Mouse (Mus musculus) gastrocnemius, postnatal 14 days (tissue): ENCODE measurements around the gene Tmem125. TPM values are rescaled to one million over a fixed set of nuclear protein-coding genes. Genes with fewer than 3 reads are reported as not detected.
"Not testable (repeated sequence)": the region's sequence is repeated elsewhere in the genome, so short reads cannot be mapped to it uniquely, and the experiment has no call there.

Experiments used
- DNase-seq: peaks from one replicate; pipeline ENCODE4 v3.0.0; 2021; ENCODE audit warnings: mixed read lengths
- intact Hi-C: fragments of 180-260 bp; cut with DNase I; formaldehyde crosslinking; loops from one replicate; pipeline ENCODE4 v1.15.1; 2025; ENCODE audit warnings: low total_unique reads
- total RNA-seq, 2 experiments: library from RNA; stranded (reverse); gene quantifications; 2 replicates each; pipeline ENCODE4 v1.2.3; 2021

Gene Tmem125
- total RNA-seq, 2 experiments from 2014 or later: 0.12 TPM; not detected in 1

DNA sequence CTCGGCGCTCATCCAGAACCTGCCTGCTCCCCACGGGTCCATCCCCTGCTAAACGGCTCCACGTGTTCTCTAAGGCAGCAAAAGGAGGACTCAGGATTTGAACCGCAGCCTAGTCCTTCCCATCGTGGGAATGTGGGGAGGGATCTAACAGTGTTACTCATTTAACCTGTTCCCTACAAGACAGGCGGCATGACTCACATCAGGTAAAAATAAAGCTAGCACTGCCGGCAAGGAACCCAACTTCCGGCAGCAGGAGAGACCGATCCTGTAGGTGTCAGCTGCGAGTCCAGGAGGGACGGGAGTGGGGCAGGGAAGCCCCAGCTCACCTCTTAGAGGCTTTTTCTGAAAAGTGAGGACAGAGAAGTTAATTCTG is 700 bp downstream of the Tmem125 start:
- intact Hi-C loops: no loop called here

DNA sequence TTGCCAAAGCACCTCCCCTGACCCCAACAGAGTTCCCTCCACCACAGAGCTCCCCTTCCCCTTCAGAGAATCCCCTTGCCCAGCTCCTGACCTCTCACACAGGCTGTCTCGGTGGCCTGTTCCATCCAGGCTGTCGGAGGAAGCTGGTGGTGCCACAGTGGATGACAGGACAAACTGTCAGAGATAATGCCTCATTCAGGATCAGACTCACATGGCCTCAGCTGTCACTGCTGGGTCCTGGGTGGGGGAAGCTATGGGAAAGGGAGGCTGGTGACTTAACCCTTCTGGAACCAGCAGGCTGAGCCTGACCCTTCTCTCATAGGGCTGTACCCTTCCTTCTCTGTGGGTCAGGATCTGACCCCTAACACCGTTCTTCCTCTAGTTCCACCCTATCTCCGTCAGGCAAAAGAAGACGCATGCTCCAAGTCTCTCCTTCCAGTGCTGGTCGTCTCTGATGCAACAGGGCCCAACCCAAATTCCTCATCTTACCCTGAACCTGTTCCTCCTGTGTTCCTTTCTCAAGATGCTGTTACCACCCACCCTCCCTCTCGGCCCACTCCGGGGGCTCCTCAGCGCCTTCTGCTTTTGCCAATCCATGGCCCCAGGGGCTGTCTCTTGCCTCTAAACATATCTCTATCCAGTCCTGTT is 1.2 kb downstream of the Tmem125 start:
- intact Hi-C loops: no loop called here
- DNase-seq: no peak

More for the DNA sequence above, 700 bp downstream of the Tmem125 start:
- no peak for DNase-seq

DNA sequence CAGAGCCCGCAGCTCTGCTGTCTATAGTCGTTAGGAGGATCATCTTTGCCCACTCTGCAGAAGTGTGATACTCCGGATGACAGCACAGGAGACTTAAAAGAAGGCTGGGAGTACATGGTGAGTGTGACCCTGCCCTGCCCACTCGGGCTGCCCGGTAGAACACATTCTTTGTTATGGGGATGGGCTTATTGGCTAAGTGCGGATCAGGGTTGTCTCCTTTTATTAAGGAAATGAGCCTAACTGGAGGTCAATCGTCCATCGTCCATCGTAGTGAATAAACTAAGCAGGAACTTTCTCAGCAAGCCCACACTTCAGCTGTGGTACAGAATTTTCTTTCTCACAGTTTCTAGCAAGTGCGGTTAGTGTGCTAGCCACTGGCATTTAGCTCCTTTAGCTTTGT is 3.9 kb downstream of the Tmem125 start:
- intact Hi-C loops: no loop called here
- no peak for DNase-seq

DNA sequence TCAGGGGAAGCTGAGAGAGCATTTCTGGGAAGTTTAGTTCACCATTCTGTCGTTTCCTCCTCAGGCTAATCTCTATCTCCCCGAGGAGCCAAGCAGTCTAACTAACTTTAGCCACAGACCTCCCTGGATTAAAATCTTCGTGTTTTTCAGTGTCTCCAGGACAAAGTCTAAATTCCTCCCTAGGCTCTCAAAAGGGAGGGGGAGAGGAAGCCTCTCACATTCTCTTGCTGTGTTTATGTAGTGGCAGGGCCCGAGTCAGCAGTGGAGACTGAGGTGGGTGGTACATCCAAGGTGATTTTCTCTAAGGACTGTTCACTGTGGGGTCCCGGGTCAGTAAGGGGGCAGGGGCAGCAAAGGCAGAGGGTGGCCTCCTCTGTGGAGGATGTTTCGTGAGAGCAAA is 6.0 kb downstream of the Tmem125 start:
- DNase-seq: no peak
- intact Hi-C loops: no loop called here

DNA sequence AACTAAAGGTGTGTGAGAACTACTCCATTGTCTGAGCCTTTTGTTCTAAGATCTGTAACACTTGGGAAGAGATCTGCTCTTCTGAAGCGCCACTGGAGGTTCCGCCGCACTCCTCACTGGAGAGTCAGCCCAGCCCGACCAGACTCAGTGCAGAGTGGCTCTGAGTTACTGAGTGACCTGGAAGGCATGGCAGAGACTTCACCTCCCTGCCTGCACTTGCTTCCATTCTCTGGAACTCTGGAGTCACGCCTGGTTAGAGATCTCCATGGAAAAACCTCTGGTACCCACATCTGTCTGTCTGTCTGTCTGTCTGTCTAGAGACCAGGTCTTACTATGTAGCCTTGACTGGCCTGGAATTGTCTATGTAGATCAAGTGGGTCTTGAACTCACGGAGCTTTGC is 8.2 kb downstream of the Tmem125 start:
- intact Hi-C loops: no loop called here
- DNase-seq: no peak

DNA sequence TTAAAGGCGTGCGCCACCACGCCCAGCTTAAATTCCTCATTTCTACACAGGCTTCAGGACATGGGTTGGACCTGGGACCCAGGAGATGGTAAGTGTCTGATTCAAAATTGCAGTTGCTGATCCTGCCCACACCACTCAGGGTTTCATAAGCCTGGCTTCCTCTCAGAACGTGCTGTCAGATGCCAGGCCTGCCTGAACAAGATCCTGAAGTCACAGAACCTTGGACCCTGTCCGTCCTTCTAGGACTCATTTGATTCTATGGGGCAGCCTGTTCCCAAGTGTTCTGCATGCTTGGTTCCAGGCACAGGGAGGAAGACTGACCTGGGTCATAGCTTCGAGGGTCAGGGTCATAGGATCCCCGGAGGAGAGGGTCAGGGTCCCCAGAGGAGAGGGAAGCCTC is 10.2 kb downstream of the Tmem125 start:
- DNase-seq: no peak
- intact Hi-C loops: no loop called here

DNA sequence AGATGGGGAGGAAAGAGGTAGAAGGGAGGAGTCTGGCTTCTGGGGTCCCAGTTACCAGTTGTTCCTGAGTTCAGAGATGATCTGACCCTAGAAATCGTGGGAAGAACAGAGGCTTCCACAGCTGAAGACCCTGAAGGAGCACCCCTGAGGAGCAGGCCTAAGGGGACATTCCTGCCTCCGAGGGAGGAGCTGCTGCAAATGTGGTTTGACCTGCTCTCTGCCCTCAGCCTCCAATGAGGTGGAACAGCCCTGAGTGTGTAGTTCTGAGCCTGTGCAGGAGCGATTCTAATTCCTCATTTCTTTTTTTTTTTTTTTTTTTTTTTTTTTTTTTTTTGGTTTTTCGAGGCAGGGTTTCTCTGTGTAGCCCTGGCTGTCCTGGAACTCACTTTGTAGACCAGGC is 10.7 kb downstream of the Tmem125 start:
- intact Hi-C loops: no loop called here
- no peak for DNase-seq

DNA sequence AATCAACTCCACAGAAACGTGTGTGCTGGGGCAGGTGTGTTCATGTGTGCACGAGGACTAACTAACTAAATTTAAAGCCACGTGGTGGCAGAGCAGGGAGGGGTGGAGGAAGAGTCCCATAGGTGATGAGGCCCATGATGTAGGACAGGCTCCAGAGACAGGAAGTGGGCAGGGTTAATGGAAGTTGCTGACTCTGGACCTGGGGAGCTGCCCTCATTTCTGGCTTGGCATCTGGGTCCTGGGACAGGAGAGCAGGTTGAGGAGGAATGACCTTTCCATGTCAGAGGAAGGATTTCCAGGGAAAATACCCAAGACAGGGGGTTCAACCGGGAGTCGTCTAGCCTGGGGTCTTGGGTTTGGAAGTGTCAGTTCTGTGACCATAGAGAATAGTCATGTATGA is 11.2 kb downstream of the Tmem125 start:
- DNase-seq: no peak

DNA sequence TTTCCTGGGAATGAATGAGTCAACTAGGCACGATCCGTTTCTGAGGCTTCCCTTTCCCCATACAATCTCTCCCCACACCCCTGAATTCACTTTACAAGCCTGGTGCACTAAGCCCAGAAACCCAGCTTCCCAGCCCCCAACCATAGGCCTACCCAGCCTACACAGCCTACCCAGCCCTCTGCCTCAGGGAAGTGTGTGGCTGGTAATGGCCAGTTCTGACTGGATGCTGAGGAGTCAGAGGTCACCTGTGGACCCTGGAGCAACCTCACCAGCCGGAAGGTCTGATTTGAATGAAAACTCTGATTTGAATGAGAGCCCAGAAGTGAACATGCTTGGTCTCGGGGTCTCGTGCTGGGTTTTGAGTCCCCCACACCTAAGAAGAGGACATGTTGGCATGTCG is 16.1 kb downstream of the Tmem125 start:
- DNase-seq: no peak
- intact Hi-C loops: no loop called here

More for the DNA sequence above, 11.2 kb downstream of the Tmem125 start:
- intact Hi-C loops: no loop called here

DNA sequence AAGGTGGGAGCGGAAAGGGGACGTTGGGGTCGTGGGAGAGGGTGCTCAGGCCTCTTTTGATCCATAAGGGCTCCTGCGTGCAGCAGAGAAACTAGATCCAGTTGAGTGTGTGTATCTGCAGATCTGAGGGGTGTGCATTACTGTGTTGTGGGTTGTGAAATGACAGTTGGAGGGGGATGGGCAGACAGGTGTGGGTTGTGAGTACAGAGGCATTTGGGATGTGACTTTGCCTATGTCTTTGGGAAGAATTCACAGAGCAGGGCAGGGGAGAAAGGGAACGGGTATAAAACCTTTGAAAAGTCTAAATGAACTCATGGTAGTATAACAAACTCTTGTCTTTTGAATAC is 16.5 kb downstream of the Tmem125 start:
- DNase-seq: no peak
- intact Hi-C loops: no loop called here

DNA sequence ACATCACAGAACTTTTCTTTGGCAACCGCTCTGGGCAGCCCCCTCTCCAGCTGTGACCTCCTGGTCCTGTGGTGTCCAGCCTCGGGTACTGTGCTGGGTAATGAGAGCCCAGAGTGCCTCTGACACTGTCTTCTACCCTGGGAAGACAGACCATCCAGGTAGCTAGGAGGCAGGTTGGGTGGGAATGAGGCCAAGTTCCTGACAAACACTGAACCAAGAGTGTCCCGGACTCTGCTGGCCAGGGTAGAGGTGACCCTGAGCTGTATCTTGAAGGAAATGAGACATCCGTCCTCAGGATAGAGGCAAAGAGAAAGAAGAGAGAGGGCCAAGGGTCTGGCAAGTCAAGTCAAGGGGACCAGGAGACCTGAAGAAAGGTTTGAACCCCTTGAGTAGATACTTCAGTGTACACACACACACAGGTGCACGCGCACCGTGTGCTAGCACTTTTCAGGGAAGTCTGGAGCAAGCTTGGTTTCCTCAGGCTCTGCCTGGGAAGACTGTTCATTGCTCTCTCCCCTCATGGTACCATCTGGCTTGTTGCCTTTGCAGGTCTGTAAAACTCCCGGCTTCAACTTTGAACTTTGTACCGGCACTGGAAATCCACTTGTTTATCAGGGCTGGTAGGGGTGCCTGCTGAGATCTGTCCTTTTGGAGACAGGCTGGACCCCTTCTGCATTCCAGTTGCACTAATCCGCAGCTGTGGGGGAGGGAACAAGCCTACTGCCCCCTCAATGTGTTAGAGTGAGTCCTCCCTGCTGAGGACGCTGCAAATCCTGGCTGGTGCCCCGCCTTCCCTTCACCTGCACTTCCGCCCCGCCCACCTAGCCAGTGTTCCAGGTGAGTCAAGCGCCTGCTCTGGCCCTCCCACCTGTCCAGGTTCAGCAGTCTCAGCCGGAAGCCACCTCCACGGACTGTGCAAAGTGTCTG is 17.2 kb downstream of the Tmem125 start, which contains the start of gene 2610528J11Rik:
Gene 2610528J11Rik (plus strand): TSS at position 592 of the 927 bp plus-strand sequence.
- intact Hi-C loops: no loop called here
- no peak for DNase-seq

DNA sequence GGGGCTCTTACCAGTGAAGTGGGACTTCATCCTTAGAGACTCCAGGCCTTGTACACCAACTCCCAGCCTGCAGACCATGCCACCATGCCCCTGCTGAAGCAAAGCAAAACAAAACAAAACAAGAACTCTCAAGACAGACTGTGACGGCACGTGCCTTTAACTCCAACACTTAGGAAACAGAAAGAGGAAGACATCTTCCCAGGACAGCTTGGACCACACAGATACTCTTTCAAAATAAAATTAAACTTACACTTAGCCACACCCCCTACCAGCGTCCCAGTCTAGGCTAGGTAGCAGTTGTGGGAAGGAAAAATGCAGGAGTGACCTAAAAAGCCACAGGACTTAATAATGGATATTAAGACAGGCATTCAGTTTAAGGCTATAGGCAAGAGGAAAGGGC is 18.1 kb downstream of the Tmem125 start:
- intact Hi-C loops: no loop called here
- DNase-seq: no peak

DNA sequence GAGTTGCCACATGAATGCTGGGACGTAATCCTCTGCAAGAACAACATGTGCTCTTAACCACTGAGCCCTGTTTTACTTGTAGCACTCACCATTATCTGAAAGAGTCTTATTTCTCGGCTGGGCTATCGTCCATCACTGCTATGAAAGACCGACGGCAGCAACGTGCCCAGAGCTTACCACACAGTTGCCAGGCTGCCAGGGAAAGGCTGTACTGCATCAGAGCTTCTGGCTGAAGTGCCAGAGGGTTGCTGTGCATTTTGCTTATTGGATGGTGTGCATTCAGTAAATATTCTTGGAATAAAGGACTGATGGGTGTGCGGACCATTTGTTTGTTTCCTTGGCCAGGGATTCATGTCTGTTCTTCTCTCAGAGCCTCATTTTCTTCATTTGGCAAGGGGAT is 19.9 kb downstream of the Tmem125 start:
- intact Hi-C loops: no loop called here
- DNase-seq: no peak

DNA sequence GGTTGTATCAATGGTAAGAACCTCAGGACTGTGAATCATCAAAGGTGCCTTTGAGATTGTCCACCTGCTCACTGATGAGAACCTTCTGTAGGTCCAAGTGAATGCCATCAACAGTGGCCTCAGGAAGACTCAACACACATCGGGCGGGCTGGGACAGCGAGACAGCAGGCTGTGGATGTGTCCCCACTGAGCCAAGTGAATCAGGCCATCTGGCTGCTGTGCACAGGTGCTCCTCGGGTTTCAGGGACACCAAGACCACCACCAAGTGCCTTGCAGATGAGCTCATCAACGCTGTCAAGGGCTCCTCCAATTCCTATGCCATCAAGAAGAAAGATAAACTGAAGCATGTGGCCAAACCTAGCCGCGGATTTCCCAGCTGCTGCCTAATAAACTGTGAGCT is 21.6 kb downstream of the Tmem125 start:
- DNase-seq: no peak
- intact Hi-C loops: no loop called here

DNA sequence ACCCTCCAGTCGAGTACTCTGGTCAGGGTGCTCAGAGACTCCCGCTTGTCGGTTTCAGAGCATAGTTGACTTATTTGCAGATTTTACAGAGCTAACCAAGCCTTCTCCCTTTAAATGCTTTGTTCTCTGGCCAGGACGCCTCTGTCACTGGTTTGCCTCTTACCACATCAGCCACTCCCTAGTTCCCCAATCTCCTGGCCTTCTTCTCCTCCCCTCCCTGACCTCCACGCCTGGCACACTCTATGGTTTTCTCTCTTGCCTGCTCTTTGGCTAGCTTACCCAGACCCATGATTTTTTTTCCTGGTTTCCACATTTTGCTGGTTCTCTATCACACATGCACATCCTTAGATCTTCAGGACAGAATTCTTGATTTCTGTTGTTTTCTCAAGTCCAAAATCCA is 25.6 kb downstream of the Tmem125 start:
- no peak for DNase-seq
- intact Hi-C loops: no loop called here

DNA sequence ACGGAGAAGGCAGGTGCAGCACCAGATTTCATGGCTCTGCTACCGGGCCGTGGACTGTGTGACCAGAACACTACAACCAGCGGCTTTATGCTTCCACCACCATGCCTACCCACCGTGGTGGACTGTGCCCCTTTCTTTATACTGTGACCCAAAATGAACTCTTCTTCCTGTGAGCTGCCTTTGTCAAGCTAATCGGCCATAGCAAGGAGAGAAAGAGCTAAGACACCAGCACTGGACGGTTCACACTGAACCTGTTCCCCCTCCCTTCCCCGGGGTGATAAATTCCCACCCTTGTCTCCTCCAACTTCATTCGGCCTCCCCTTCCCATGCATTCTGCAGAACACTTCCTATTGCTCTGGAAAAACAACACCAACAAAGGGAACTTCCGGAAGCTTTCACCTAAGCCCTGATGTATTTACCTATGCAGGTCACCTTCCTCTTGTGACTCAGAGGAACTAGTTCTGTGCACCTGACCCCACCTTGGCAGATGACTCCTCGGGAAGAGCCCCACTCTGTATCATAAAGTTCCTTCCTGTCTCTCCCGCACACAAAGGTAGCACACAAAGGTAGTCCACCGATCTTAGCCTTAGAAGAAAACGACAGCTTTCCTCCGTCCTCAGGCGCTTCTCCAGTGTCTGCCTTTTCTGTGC is 26.2 kb downstream of the Tmem125 start:
- intact Hi-C loops: no loop called here
- no peak for DNase-seq

DNA sequence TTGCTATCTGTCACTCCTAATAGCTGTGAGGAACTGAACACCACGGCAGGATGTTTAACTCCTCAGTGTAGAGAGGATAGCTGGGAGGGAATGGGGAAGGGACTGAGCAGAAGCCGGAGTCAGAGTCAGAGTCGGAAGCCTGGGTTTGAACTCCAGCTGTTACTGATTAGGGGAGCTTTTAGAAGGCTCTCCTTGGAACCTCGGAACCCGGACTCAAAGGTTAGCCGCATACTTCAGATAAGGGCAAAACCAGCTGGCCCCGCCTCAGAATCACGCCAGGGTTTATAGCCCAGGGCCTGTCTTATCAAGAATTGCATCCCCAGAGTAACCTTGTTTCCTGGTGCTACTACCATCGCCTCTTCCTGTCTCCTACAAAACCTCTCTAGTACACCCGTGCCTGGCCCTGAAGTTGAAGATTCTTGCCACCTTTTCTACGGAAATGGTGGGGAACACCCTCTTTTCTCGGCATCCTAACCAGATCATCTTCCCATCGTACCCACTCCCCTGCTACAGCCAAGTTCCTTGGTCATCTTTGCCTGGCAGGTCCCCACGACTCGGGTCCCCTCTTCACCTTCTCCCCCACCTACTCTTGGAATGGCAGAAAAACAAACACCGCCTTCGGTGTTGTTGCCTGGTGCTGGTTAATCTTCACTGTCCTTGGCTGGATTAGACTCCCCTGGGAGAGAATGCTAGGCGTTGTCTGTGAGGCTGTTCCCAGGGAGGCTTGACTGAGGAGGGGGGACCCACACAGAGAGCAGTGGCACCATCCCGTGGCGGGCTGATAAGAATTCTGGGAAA is 26.9 kb downstream of the Tmem125 start:
- DNase-seq: no peak
- intact Hi-C loops: no loop called here

DNA sequence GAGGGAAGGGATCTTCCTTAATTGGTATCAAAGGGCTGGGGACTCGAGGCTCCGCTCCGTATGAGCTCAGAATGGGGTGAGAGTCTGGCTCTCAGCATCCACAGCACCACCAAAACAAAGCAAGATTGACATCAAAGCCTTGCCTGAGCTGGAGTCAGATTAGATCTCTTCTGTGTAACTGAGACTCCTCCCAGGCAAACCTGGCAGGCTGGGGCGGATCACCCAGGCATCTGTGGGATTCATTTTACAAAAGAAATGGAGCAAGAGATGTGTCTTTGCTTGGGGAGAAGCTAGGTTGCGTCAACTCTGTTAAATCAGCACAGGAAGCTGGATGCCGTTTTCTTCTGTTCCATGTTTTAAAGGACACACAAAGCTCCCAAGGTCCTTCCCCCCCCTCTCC is 34.8 kb downstream of the Tmem125 start:
- DNase-seq: no peak
- intact Hi-C loops: no loop called here

DNA sequence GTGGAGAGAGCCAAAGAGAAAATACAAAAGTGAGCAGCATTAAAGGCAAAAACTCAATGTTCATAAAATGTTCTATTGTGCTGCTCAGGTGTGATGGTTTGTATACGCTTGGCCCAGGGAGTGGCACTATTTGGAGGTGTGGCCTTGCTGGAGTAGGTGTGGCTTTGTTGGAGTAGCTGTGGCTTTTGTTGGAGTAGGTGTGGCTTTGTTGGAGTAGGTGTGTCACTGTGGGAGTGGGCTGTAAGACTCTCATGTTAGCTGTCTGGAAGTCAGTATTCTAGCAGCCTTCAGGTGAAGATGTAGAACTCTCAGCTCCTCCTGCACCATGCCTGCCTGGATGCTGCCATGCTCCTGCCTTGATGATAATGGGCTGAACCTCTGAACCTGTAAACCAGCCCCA is 36.7 kb downstream of the Tmem125 start:
- intact Hi-C loops, DNase-seq: not testable (repeated sequence)

DNA sequence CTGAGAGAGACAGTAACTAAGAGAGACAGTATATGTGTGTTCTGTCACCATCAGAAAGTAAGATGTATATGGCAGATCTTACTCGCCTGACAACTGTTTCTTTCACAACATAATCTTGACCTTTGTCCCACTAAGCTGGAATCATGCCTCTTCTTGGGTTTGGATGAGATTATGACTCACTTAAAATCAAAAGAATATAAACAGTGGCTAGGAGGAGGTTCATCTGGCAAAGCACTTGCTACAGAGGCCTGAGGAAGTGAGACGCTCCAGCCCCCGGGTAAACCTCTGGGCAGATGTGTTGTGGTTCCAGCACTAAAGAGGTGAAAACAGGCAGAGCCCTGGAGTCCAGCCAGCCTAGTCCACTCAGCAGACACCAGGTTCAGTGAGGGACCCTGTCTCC is 38.3 kb downstream of the Tmem125 start:
- DNase-seq: no peak
- intact Hi-C loops: no loop called here
